Mouse (Mus musculus): ENCODE results near the gene Yju2. TPM values are rescaled to one million over a fixed set of nuclear protein-coding genes. Genes with fewer than 3 reads are reported as not detected.

The Yju2 gene
- polyA plus RNA-seq, 1 experiment = 15.3 TPM

DNA sequence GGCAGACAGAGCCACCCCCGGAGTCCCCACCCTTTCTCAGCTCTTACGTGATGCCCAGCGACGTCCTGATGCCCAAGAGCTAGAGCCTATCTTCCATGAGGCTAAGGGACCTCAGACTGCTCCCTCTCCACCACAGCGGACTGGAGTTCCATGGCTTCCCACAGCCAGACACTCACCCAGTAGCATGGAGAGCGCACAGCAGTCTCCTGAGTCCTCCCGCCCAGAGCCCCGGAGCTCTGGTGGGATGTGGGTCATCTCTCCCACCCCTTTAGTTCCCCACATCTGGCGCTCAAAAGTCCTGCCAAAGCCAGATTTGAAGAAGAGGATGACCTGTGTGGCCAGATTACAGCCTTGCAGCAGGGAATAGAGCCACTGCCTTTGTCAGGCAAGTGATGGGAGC lies 8.3 kb upstream of the Yju2 start:
- no peak for TF ChIP-seq CTCF (IDR thresholded peaks at IDR 0.05; ENCODE audit: low read depth, low read length)
- TF ChIP-seq POLR2A (IDR thresholded peaks at IDR 0.05; ENCODE audit: borderline replicate concordance, low read depth, low read length) = no peak
- peaks cover 39% of the 10 kb centered on the region for H3K4me1 ChIP-seq (ENCODE audit: control insufficient read depth, insufficient read depth, low read length)
- no peak overlapping the region for H3K4me3 ChIP-seq (ENCODE audit: insufficient read depth, low read length)
- no peak overlapping the region for H3K27ac ChIP-seq (ENCODE audit: insufficient read depth, low read depth, low read length)

DNA sequence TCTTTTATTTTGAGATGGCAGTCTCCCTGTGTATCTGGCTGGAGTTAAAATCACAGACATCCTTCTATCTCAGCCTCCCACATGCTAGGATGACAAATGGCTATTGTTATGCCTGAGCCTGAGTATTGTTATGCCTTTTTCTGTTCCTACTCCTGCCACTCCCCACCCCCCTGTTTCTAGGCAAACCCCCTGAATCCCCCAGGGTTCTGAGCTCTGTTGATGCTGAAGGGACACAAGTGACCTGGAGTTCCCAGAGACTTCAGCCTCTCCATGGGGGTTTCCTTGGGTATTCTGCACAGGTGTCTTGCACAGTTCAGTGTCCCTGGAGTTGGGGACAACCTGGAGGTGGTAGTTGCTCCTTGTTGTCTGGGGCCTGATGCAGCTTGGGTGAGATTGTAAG lies 6.9 kb upstream of the Yju2 start:
- Histone ChIP-seq H3K4me1 (ENCODE audit: control insufficient read depth, insufficient read depth, low read length) (peaks cover 32% of the 10 kb centered on the region), H3K27ac (ENCODE audit: insufficient read depth, low read depth, low read length) (peak overlapping the region; percentile 70), H3K4me3 (ENCODE audit: insufficient read depth, low read length) (0 out of 2 replicates have a peak overlapping the region, but pooled peaks have one; percentile 13)
- TF ChIP-seq POLR2A (IDR thresholded peaks at IDR 0.05; ENCODE audit: borderline replicate concordance, low read depth, low read length) (no peak), CTCF (IDR thresholded peaks at IDR 0.05; ENCODE audit: low read depth, low read length) (no peak)

DNA sequence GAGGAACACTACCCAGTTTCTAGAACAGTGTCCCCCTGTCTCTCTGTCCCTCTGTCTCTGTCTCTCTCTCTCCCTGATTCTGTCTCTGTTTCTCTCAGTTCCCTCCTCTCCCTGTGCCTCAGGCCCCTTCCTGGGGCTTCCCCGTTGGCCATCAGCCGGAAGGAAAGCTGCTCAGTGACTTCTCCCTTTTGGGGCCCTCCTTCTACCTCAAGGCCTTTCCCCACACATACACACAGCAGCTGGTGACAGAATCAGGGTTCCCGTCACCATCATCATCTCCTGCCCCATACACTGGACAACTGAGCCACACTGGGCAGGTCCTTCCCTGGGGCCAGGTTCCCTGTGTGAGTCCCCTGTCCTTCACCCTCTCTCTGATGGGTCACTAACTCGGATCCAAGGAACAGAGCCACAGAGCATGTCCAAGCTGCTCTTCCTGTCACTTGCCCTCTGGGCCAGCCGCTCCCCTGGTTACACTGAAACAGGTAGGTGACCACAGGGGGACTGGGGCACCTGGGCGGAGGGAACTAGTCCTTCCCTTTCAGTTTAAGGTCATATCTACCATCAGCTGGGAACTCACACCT lies 6.4 kb upstream of the Yju2 start, which contains the start of gene Ebi3:
Gene Ebi3 (plus strand): TSS at position 194 of the 581 bp plus-strand sequence.
- peak within 1 kb of the TSS; percentile 85 for H3K27ac ChIP-seq (ENCODE audit: insufficient read depth, low read depth, low read length)
- H3K4me1 ChIP-seq (ENCODE audit: control insufficient read depth, insufficient read depth, low read length) = peaks cover 32% of the 10 kb centered on the region
- peak within 1 kb of the TSS; percentile 57 for H3K4me3 ChIP-seq (ENCODE audit: insufficient read depth, low read length)
- no peak for TF ChIP-seq POLR2A (IDR thresholded peaks at IDR 0.05; ENCODE audit: borderline replicate concordance, low read depth, low read length)
- no peak for TF ChIP-seq CTCF (IDR thresholded peaks at IDR 0.05; ENCODE audit: low read depth, low read length)

DNA sequence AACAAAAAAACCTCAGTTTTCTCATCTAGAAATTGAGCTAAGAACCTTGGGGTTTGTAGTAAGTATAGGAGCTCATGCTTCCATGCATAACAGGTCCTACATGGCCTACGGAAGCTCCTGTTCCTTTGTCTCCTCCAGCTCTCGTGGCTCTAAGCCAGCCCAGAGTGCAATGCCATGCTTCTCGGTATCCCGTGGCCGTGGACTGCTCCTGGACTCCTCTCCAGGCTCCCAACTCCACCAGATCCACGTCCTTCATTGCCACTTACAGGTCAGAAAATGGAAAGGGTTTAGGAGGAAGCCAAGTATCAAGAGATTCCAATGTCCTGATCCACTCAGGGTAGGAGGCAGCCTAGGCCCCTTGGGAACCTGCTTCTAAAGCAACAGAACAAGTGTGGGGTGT lies 5.1 kb upstream of the Yju2 start:
- Histone ChIP-seq H3K4me1 (ENCODE audit: control insufficient read depth, insufficient read depth, low read length) (peaks cover 34% of the 10 kb centered on the region), H3K27ac (ENCODE audit: insufficient read depth, low read depth, low read length) (no peak overlapping the region), H3K4me3 (ENCODE audit: insufficient read depth, low read length) (no peak overlapping the region)
- TF ChIP-seq CTCF (IDR thresholded peaks at IDR 0.05; ENCODE audit: low read depth, low read length) = no peak
- TF ChIP-seq POLR2A (IDR thresholded peaks at IDR 0.05; ENCODE audit: borderline replicate concordance, low read depth, low read length) = no peak

- Histone ChIP-seq H3K4me3 (ENCODE audit: insufficient read depth, low read length) (no peak overlapping the region), H3K4me1 (ENCODE audit: control insufficient read depth, insufficient read depth, low read length) (peaks cover 34% of the 10 kb centered on the region), H3K27ac (ENCODE audit: insufficient read depth, low read depth, low read length) (no peak overlapping the region)
- TF ChIP-seq POLR2A (IDR thresholded peaks at IDR 0.05; ENCODE audit: borderline replicate concordance, low read depth, low read length) (no peak), CTCF (IDR thresholded peaks at IDR 0.05; ENCODE audit: low read depth, low read length) (no peak)
Measured at GRCm38 (mm10) chr17:55954229-55954628, 4.7 kb upstream of the Yju2 start.

DNA sequence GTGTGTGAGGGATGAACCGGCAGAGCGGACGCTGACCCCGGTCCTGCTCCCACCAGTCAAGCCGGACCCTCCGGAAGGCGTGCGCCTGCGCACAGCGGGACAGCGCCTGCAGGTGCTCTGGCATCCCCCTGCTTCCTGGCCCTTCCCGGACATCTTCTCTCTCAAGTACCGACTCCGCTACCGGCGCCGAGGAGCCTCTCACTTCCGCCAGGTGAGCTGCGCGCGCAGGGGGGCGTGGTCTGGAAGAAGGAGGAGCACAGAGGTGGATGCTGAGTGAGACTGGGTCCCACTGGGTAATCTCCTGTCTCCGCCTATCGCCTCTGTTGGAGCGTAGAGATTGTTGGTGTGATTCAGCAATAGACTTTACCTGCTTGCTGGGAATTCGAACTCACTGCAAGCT lies 2.8 kb upstream of the Yju2 start:
- H3K4me1 ChIP-seq (ENCODE audit: control insufficient read depth, insufficient read depth, low read length) = peaks cover 42% of the 10 kb centered on the region
- no peak overlapping the region for H3K4me3 ChIP-seq (ENCODE audit: insufficient read depth, low read length)
- TF ChIP-seq POLR2A (IDR thresholded peaks at IDR 0.05; ENCODE audit: borderline replicate concordance, low read depth, low read length) (no peak), CTCF (IDR thresholded peaks at IDR 0.05; ENCODE audit: low read depth, low read length) (no peak)
- no peak overlapping the region for H3K27ac ChIP-seq (ENCODE audit: insufficient read depth, low read depth, low read length)

DNA sequence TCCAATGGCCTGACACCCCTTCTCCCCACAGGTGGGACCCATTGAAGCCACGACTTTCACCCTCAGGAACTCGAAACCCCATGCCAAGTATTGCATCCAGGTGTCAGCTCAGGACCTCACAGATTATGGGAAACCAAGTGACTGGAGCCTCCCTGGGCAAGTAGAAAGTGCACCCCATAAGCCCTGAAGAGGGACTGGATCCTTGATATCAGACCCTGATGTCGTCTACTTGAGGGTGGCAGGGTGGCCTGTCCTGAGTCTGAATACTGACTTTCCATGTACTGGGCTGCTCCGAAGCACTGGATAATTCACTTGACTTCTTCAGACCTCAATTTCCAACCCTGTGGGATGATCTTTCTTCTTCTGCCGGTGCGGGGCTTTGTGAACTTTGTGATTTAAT lies 2.3 kb upstream of the Yju2 start:
- Histone ChIP-seq H3K4me3 (ENCODE audit: insufficient read depth, low read length) (no peak overlapping the region), H3K4me1 (ENCODE audit: control insufficient read depth, insufficient read depth, low read length) (peaks cover 43% of the 10 kb centered on the region), H3K27ac (ENCODE audit: insufficient read depth, low read depth, low read length) (no peak overlapping the region)
- no peak for TF ChIP-seq CTCF (IDR thresholded peaks at IDR 0.05; ENCODE audit: low read depth, low read length)
- TF ChIP-seq POLR2A (IDR thresholded peaks at IDR 0.05; ENCODE audit: borderline replicate concordance, low read depth, low read length) = no peak

- Histone ChIP-seq H3K4me1 (ENCODE audit: control insufficient read depth, insufficient read depth, low read length) (peaks cover 38% of the 10 kb centered on the region), H3K4me3 (ENCODE audit: insufficient read depth, low read length) (no peak overlapping the region), H3K27ac (ENCODE audit: insufficient read depth, low read depth, low read length) (no peak overlapping the region)
- TF ChIP-seq POLR2A (IDR thresholded peaks at IDR 0.05; ENCODE audit: borderline replicate concordance, low read depth, low read length) (no peak), CTCF (IDR thresholded peaks at IDR 0.05; ENCODE audit: low read depth, low read length) (peak; percentile 77)
Measured at GRCm38 (mm10) chr17:55957168-55957567, 1.7 kb upstream of the Yju2 start.

DNA sequence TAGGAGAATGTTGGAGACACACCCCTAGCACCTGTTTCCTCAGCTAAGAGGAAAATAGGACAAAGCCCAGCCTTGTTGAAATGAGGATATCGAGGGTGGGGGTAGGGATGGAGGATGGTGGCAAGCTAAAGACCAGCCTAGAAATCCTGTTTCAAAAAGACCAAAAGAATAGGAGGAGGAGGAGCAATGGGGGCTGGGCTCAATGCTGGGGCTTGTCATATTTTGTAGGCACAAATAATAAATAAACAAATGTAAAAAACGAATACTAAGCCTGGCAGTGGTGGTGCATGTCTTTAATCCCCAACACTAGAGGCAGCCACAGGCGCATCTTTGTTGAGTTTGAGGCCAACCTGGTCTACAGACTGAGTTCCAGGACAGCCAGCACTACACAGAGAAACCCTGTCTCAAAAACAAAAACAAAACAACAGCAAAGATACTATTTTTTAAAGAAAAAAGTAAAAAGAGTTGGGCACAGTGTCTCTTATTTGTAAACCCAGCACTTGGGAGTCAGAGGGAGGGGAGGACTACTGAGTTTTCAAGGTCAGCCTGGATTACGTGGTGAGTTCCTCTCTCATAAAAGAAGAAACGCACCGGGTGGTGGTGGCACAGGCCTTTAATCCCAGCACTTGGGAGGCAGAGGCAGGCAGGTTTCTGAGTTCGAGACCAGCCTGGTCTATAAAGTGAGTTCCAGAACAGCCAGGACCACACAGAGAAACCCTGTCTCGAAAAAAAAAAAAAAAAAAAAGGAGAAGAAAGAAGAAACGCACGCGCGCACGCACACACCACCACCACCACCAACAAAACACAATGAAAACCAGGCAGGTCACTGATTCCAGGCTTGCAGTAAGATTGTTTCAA lies 944 bp upstream of the Yju2 start:
- Histone ChIP-seq H3K4me1 (ENCODE audit: control insufficient read depth, insufficient read depth, low read length) (peaks cover 38% of the 10 kb centered on the region), H3K4me3 (ENCODE audit: insufficient read depth, low read length) (peak overlapping the region; percentile 88), H3K27ac (ENCODE audit: insufficient read depth, low read depth, low read length) (peak overlapping the region; percentile 95)

GRCm38 (mm10) chr17:55958584-55958886 lies 364 bp upstream of the Yju2 start:
- Histone ChIP-seq H3K27ac (ENCODE audit: insufficient read depth, low read depth, low read length) (peak overlapping the region; percentile 95), H3K4me1 (ENCODE audit: control insufficient read depth, insufficient read depth, low read length) (peaks cover 35% of the 10 kb centered on the region), H3K4me3 (ENCODE audit: insufficient read depth, low read length) (peak overlapping the region; percentile 88)
- no peak for TF ChIP-seq CTCF (IDR thresholded peaks at IDR 0.05; ENCODE audit: low read depth, low read length)

More for the DNA sequence above, 944 bp upstream of the Yju2 start:
- TF ChIP-seq CTCF (IDR thresholded peaks at IDR 0.05; ENCODE audit: low read depth, low read length) (no peak), POLR2A (IDR thresholded peaks at IDR 0.05; ENCODE audit: borderline replicate concordance, low read depth, low read length) (no peak)

Data from bone marrow macrophage, adult 2 months (primary cell).